Mouse (Mus musculus): ENCODE data around the gene Srsf2. TPM values are rescaled to one million over a fixed set of nuclear protein-coding genes. Genes with fewer than 3 reads are reported as not detected.
"Not testable (repeated sequence)": the region's sequence is repeated elsewhere in the genome, so short reads cannot be mapped to it uniquely, and the experiment has no call there.

Srsf2 gene
- total RNA-seq, 2 experiments from 2014 or later = 137 to 140 TPM

DNA sequence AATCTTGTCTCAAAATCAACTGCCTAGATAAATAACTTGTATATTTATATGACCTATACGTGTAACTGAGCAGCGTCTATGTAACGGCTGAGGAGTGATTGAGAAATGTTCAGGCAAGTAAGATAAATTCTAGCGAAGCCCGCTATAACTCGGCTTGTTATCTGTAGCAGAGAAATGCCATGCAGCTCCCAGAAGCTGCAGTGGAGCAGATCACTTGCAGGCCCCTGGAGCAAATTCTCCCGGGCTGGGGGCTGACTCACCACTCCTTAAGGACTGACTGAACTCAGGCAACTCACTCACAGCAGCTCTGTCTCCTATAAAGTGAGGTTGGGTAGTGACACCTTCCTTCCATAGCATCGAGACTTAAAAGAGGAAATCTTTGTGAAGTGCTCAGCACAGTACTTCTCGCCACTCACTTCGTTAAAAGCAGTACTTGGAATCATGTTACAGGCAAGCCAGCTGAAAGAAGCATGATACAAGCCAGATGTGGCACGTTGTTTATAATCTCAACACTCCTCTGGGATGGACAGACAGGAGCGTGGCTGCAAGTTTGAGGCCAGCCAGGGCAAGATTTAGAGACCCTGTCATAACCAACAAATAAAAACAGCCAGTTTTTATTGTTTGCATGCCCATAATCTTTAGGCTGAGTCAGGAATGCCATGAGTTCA, 4.4 kb upstream of the Srsf2 start:
- no peak for DNase-seq (ENCODE audit: low spot score in 2 of 2)
- intact Hi-C loops (cut with DNase I) = no loop called here

DNA sequence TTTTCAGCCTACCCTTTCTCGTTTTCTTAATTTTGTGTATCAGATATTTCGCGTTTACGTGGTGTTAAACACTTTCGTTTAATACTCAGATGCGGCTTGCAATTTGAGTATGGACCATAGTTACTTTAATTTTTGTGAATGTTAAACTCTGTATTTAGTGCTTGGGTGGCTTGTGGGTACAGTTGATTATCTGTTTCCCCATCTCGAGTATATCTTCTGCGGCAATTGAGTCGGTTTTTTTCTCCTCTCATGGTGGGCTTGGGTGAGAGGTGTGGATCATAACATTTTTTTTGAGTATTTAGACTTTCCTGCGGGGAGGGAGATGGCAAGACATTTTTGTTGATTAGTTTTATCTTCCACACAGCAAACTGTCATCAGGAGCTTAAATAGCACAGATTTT, 1.4 kb upstream of the Srsf2 start:
- DNase-seq (ENCODE audit: low spot score in 2 of 2) = no peak
- intact Hi-C loops (cut with DNase I) = no loop called here

GRCm38 (mm10) chr11:116853512-116853928, 626 bp upstream of the Srsf2 start:
- intact Hi-C loops (cut with DNase I) = loop anchor here (1.0 kb wide), 1 partner anchor 10 kb away; the partner anchor contains the start of genes Jmjd6 and Mettl23
- peak; percentile 98 to 99 for DNase-seq (ENCODE audit: low spot score in 2 of 2)

DNA sequence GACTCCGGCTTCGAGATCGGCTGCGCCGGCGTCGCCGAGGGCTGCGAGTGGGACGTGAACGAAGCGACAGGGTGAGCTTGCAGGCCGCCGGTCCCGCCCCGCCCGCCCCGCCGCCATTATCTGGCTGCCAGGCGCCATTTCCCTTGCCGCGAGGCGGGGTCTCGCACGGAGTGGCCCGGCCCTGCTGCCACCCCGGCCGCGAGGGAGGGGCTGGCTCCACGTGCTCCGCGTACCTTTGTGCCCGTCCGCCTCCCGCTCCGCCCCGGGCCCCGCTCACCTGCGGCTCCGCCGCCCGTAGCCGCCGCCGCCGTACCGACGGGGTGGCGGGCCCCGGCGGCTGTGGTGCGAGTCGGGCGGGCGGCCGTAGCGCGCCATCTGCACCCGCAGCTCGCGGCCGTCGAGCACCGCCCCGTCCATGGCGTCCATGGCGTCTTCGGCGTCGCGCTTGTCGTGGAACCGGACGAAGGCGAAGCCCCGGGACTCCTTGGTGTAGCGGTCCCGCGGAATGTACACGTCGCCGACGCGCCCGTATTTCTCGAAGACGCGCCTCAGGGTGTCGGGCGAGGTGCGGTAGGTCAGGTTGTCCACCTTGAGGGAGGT, 503 bp downstream of the Srsf2 start, which contains the start of gene Mfsd11:
Gene Mfsd11, plus strand, starts transcription at position 150 of the 600 bp plus-strand sequence.
- DNase-seq (ENCODE audit: low spot score in 2 of 2) = peak; percentile 71 to 79
- intact Hi-C loops (cut with DNase I) = no loop called here

DNA sequence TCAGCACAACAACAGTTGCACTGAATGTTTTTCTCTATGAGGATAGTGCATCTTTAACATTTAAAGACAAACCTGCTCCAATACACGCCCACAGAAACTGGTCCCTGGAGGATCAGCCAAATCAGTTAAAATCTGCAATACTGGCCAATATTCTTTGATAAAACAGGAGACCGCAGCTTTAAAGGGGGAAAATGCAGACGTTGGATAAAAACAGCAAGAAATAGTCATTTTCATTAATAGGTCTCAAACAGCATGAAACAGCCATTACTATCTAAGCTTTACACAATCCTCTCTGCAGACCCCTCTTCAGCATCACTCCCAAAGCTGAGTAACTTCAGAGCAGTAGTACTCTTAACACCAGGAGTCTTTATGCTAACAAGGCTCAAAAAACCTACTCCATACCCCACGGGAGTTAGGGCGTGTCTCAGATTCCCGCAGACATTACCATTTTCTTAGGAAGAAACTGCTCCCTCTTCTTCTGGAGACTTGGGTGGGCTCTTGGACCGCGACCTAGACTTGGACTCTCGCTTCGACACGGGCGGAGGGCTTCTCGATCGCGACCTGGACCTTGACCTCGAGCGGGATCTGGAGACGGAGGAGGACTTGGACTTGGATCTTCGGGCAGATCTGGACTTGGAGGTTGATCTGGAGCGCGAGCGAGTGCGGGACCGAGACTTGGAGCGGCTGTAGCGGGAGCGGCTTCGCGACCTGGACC, 1.2 kb downstream of the Srsf2 start:
- intact Hi-C loops (cut with DNase I) = no loop called here
- DNase-seq (ENCODE audit: low spot score in 2 of 2) = peak in 1 of 2 experiments; percentile 32

DNA sequence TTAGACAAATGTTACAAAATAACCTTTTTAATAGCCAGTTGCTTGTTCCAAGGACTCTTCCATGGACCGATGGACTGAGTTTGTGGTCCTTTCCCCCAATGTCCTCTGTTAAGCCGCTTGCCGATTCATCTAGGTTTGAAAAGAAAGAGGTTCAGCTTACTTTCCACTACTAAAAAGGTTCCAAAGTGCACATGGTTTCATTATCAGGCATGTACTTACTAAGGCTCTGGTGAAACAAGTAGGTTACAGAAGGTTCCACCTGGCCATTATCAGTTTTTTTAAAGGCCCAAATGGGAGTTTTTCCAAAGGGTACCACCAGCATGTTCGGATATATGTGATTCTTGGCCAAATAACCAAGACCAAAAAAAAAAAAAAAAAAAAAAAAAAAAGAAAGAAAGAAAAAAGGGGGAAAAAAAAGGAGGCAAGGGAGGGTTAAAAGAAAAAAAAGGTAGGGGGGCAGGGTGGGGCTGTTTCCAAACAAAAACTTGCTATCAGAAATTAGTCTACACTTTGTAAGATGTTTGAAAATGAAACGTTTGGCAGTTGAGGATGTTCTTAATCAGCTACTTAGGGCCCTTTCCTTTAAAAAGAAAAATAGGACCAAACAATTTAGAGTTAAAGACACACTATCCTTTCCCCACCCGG, 1.9 kb downstream of the Srsf2 start:
- intact Hi-C loops (cut with DNase I) = no loop called here

GRCm38 (mm10) chr11:116850085-116850484, 2.8 kb downstream of the Srsf2 start:
- no peak for DNase-seq (ENCODE audit: low spot score in 2 of 2)
- intact Hi-C loops (cut with DNase I) = no loop called here

More for the DNA sequence above, 1.9 kb downstream of the Srsf2 start:
- DNase-seq (ENCODE audit: low spot score in 2 of 2) = no peak

DNA sequence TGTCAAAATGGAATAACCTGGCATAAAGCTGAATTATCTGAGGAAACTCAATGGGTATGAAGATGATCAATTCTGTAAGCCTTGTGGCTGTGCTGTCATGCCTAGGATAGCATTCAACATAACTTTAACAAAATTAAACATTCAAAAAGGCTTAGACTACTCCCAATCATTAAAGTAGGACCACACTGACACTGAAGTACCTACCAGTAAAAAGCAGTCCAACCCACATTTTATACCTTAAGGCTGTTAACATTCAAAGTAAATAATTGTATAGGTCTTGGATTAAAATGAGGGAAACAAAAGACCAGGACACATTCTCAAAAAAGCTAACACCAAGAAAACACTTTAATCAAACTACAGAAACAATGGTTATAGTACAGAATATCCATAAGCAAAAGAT, 3.3 kb downstream of the Srsf2 start:
- no peak for DNase-seq (ENCODE audit: low spot score in 2 of 2)
- intact Hi-C loops (cut with DNase I) = no loop called here

- intact Hi-C loops (cut with DNase I); DNase-seq (ENCODE audit: low spot score in 2 of 2): not testable (repeated sequence)
Observed at GRCm38 (mm10) chr11:116848877-116849178, 4.1 kb downstream of the Srsf2 start.

- intact Hi-C loops (cut with DNase I) = no loop called here
- no peak for DNase-seq (ENCODE audit: low spot score in 2 of 2)
Observed at GRCm38 (mm10) chr11:116848086-116848876, 4.6 kb downstream of the Srsf2 start.

DNA sequence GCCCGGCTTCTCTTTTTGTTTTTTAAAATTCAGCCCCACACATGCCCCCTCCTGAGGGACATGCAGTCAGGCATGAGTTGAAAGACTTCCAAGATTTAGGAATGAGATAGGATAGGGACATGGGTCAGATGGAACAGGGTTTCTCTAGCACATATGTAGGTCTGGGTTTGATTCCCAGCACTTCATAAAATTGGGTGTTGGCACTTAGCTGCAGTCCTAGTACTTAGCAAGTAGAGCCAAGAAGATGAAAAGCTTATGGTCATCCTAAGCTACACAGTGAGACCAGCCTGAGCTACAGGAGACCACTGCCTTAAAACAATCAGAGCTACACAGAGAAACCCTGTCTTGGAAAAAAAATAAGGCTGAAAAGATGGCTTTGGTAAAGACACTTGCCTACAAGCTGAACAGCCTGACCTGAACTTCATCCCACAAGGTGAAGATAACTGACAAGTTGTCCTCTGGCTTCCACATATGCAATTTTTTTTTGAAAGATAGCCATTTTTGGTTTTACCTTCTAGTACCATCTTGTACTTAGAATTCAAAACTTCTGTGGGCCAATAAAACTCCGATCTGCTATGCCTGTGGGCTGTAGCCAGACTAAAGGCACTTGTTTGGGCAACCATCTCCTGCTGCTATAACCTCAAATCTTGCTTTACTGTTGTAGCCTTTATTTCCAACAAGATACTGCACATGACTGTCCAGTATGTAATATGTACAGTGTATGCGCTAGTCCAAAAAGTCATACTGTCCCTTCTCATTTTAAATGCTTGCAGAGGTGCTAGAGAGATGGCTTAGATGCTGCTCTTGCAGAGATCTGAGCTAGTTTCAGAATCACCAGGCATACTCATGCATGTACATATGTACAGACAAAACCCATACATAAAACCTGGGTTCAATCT, 5.5 kb downstream of the Srsf2 start:
- no peak for DNase-seq (ENCODE audit: low spot score in 2 of 2)
- intact Hi-C loops (cut with DNase I) = no loop called here

DNA sequence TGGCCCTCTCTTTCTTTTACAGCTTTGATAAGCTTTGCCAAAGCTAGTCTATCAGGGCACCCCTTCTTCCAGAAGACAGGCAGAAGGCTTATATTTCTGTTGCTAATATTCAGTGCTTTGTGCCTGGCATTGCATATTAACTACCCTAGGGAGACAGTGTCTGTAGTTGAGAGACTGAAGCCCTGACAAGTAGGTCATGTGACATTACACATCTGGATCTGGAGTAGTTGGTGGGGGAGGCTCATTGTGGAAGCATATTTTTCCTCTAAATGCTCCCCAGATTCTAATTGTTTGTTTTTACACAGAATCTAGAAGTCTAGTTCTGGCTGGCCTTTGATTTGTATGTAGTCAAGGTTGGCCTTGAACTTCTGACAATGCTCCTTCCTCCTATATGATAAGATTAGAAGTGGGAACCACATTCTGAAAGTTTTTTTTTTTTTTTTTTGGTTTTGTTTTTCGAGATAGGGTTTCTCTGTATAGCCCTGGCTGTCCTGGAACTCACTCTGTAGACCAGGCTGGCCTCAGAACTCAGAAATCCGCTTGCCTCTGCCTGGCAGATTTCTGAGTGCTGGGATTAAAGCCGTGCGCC, 6.2 kb downstream of the Srsf2 start:
- intact Hi-C loops (cut with DNase I) = no loop called here
- DNase-seq (ENCODE audit: low spot score in 2 of 2) = no peak

DNA sequence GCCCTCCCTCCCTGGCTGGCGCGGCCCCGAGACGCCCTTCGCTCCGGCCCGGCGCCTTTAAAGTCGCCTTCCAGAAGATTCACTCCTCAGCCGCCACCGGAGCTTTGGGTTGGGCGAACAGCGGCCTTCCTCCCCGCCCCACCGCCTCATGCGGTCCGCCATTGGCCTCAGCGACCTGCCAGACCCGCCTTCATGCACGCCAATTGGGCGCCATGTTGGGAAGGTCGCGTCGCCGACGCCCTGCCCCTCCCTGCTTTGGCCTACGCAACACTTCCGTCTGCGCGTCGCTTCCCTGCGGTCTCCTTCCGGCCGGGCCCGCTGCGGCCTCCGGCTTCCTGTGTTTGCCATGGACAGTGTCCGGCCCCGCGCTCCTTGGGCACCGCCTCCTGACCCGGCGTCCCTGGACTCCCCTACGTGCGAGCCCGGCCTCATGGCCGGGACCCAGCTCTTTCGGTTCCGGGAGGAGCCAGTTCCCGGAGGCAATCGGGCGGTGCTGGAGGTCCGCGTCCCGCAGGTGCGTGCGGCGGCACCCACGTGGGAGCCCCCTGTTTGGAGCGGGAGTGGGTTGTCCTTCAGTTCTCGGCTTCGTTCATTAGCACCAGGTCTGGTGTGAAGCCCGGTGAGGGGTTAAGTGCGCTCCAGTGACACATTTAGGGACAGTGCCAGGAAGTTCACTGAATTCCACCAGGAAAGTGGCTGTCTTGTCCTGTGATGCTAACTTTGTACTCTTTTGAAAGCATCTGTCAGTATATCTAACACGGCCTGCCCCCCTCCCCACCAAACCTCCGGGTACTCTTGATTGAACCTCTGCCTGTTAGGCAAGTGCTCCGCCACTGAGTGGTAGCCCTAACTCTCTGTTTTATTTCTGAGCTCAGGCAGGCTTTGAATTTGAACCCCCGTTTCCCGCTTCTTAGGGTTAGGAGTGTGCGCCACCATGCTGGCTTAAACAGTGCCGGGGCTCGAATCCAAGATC, 9.3 kb downstream of the Srsf2 start, which contains the start of the genes Mettl23 and Jmjd6:
Gene Mettl23, plus strand, starts transcription at position 18 of the 973 bp plus-strand sequence.
Gene Jmjd6, minus strand, starts transcription at position 189 of the 973 bp plus-strand sequence.
- peak; percentile 97 to 99 for DNase-seq (ENCODE audit: low spot score in 2 of 2)
- intact Hi-C loops (cut with DNase I) = loop anchor here (1.0 kb wide), 1 partner anchor 10 kb away; the partner anchor contains the start of gene Srsf2

DNA sequence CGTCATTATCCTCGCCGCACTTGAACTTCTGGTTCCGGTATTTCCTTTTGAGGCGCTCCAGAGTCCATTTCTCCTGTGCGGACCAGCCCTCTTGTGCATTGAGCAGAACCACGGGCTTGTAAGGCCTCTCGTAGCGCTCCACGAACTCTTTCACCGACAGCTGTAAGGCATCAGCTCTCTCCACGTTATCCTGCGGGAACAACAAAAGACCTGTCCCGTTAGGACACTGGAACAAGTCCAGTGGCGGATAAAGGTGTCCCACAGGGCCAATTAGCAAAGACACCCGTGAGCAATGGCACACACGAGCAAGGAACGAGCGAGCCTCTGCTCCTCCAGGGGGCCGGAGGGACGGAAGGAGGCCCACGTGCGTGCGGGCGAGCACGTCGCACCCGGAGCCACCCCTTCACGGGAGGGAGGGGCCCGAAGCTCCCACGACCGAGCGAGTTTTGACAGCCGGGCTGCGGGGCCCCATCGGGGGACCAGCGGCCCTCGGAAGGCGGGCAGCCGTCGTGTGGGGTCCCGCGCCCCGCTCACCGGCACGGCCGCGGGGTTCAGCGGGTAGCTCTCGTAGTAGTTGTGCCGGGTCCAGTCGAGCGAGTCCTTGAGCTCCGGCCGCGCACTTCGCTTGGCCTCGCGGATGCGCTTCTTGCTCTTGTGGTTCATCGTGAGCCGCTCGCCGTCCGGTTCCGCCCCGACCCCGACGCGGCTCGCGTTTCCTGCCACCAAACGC, 10.2 kb downstream of the Srsf2 start:
- intact Hi-C loops (cut with DNase I) = loop anchor here (1.0 kb wide), 1 partner anchor 11 kb away; the partner anchor contains the start of gene Srsf2
- DNase-seq (ENCODE audit: low spot score in 2 of 2) = peak; percentile 75 to 76

- DNase-seq (ENCODE audit: low spot score in 2 of 2) = no peak
- intact Hi-C loops (cut with DNase I) = no loop called here
Observed at GRCm38 (mm10) chr11:116840748-116841147, 12.1 kb downstream of the Srsf2 start.

DNA sequence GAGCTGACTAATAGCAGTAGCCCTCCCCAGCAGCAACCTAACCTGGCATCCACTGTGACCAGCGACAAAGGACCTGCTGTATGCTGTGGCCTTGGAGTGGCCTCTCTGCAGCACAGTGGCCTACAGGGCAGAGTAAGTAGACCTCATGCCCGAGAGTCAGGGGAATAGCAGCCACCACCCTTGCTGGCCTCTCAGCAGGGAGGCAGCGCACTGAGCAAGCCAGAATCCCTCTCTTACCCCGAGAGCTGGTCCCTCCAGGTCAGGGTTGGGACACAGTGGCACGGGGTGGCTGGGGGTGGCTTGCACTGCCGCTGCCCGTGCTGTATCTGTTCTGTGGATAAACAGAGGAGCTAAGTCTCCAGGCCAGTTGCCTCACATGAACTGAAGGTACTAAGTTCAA, 13.3 kb downstream of the Srsf2 start:
- intact Hi-C loops (cut with DNase I) = no loop called here

More for the DNA sequence above, 13.3 kb downstream of the Srsf2 start:
- no peak for DNase-seq (ENCODE audit: low spot score in 2 of 2)
